9 mouse cellular contexts compared by ENCODE assay signal in the genomic region with DNA sequence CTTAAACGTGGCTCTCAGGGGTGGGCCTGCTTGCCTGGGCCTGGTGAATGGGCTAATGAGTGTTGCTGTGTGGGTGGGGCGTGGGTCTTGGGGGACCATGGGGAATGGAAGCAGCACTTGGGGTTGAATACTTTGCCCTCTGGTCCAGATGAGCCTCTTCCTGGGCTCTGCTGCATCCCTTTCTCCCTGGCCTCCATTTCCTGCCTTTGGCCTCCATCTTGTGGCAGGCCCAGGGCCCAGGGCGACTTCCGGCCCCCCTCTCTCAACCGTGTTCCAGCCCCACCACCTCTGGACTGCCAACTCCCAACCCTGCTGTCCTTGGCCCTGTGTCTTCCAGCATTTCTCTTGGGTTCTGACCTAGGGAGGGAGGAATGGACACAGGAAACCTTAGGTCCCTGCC. TPM values are rescaled to one million over a fixed set of nuclear protein-coding genes. Genes with fewer than 3 reads are reported as not detected.
DNase-seq lines count a peak whose midpoint lies in the region; ATAC-seq and TF ChIP-seq lines count a peak whose summit lies in the region.
"Had no signal": no experiment of that assay in that cellular context is flagged by ENCODE, and none has a peak within 500 bp of the region (broad histone marks: within the 10 kb centered on the region; RNA-seq: fewer than 3 reads in every experiment).

No protein-coding gene starts in this region.

- TF ChIP-seq CTCF in lung, adult 2 months (IDR thresholded peaks at IDR 0.05; ENCODE audit: insufficient read depth, low read length), result no peak

- H3K4me3 ChIP-seq in lung, adult 2 months (replicated peaks; ENCODE audit: extremely low read depth, low read depth, low read length), result peak overlapping the region; percentile 49
- H3K4me3 ChIP-seq in heart, embryonic 15.5 days, result no peak overlapping the region

- H3K4me1 ChIP-seq in lung, adult 2 months (ENCODE audit: control insufficient read depth, insufficient read depth, low read length), result peaks cover 10% of the 10 kb centered on the region
- H3K4me1 ChIP-seq in heart, embryonic 15.5 days (replicated peaks), result peaks cover 50% of the 10 kb centered on the region

- peak; percentile 22 for DNase-seq in lung, adult 2 months
- DNase-seq in lung, postnatal 14 days, result no peak
- DNase-seq in cerebellum, postnatal 10 days, result peak; percentile 60 to 63
- DNase-seq in lung, postnatal 10 days, result peak; percentile 79
- no peak for DNase-seq in urinary bladder, postnatal 14 days (ENCODE audit: low spot score)
- no peak for DNase-seq in layer of hippocampus, postnatal 25 days (ENCODE audit: extremely low spot score in 1 of 2, low spot score in 1 of 2)
- DNase-seq: thymus, postnatal 4 days had no signal

- no peak for ATAC-seq in heart, embryonic 15.5 days (replicated peaks; ENCODE audit: insufficient number of reproducible peaks, insufficient read depth, low FRiP score, low read depth)

- H3K9me3 ChIP-seq in heart, embryonic 15.5 days (replicated peaks), result no peaks in the 10 kb centered on the region

- H3K36me3 ChIP-seq in heart, embryonic 15.5 days, result peaks cover 13% of the 10 kb centered on the region; the same call in 1 of the 2 replicates

- H3K4me2 ChIP-seq in heart, embryonic 15.5 days, result no peak overlapping the region

- peak overlapping the region; percentile 22; the same call in 1 of the 2 replicates for H3K27ac ChIP-seq in heart, embryonic 15.5 days
- H3K27ac ChIP-seq: macrophage had no signal

- no peak overlapping the region for H3K9ac ChIP-seq in heart, embryonic 15.5 days

- peaks cover 13% of the 10 kb centered on the region for H3K27me3 ChIP-seq in heart, embryonic 15.5 days

- TF ChIP-seq POLR2A in lung, adult 2 months (IDR thresholded peaks at IDR 0.05; ENCODE audit: borderline replicate concordance, extremely low read depth, low read depth, low read length), result peak; percentile 55; the same call in 1 of the 2 replicates

- 50% methylated on average over 5 of the region's 5 CpGs for WGBS in lung, adult 2 months
- 67% methylated on average over 5 of the region's 5 CpGs for WGBS in heart, embryonic 15.5 days

RNA-seq across cellular contexts. Expression of gene 0610010K14Rik, which starts 3.7 kb away (rescaled TPM):
- 79.0 and 80.9 TPM in 2 replicates for polyA plus RNA-seq in lung, adult 2 months (2012; rRNA removed)
- 107 and 113 TPM in 2 replicates for polyA plus RNA-seq in heart, embryonic 15.5 days (2015; fragmentation: Nextera tagmentation; extraction: Ambion mirVana)
- total RNA-seq in layer of hippocampus, postnatal 25 days (2021), result 10 to 100 TPM; 50.6 to 55.6 TPM

RNA-seq across cellular contexts. Expression of gene Bcl6b, which starts 4.4 kb away (rescaled TPM):
- 21.9 and 25.6 TPM in 2 replicates for polyA plus RNA-seq in lung, adult 2 months (2012; rRNA removed)
- polyA plus RNA-seq in heart, embryonic 15.5 days (2015; fragmentation: Nextera tagmentation; extraction: Ambion mirVana), result 18.1 and 19.8 TPM in 2 replicates
- 1 to 10 TPM; 1.2 to 2.1 TPM for total RNA-seq in layer of hippocampus, postnatal 25 days (2021)
- polyA plus RNA-seq: macrophage had no signal

RNA-seq across cellular contexts. Expression of gene Gm21988, which starts 5.6 kb away (rescaled TPM):
- 6.6 and 7.2 TPM in 2 replicates for polyA plus RNA-seq in lung, adult 2 months (2012; rRNA removed)
- 7.3 and 10.3 TPM in 2 replicates for polyA plus RNA-seq in heart, embryonic 15.5 days (2015; fragmentation: Nextera tagmentation; extraction: Ambion mirVana)
- 1 to 10 TPM; 3.2 to 4.5 TPM for total RNA-seq in layer of hippocampus, postnatal 25 days (2021)

RNA-seq across cellular contexts. Expression of gene Rnasek, which starts 5.6 kb away (rescaled TPM):
- polyA plus RNA-seq in lung, adult 2 months (2012; rRNA removed), result 143 and 168 TPM in 2 replicates
- polyA plus RNA-seq in heart, embryonic 15.5 days (2015; fragmentation: Nextera tagmentation; extraction: Ambion mirVana), result 198 and 215 TPM in 2 replicates
- 100 to 1,000 TPM; 310 to 312 TPM for total RNA-seq in layer of hippocampus, postnatal 25 days (2021)

RNA-seq across cellular contexts. Expression of gene Slc16a13, which starts 13.2 kb away (rescaled TPM):
- 9.2 and 11.3 TPM in 2 replicates for polyA plus RNA-seq in lung, adult 2 months (2012; rRNA removed)
- 4.5 and 5.2 TPM in 2 replicates for polyA plus RNA-seq in heart, embryonic 15.5 days (2015; fragmentation: Nextera tagmentation; extraction: Ambion mirVana)
- total RNA-seq in layer of hippocampus, postnatal 25 days (2021), result 10 to 100 TPM in 1 of 2 experiments, 1 to 10 TPM in 1; 7.0 to 10.0 TPM

Comparison
In these comparisons a context has a peak if more than half of its experiments do, and no peak if none do; other contexts are left out.
1. DNase-seq: peak in lung, adult 2 months (single experiment), cerebellum, postnatal 10 days (2 of 2) and lung, postnatal 10 days (single experiment); none in lung, postnatal 14 days (single experiment), urinary bladder, postnatal 14 days (single experiment) and layer of hippocampus, postnatal 25 days (0 of 2).